Mouse (Mus musculus): ENCODE measurements around the gene Slc22a4.

- TF ChIP-seq POLR2A (IDR thresholded peaks at IDR 0.05; ENCODE audit: insufficient read depth, low read length) = no peak
- no peak for TF ChIP-seq CTCF (IDR thresholded peaks at IDR 0.05; ENCODE audit: low read depth, low read length)
- TF ChIP-seq EP300 (IDR thresholded peaks at IDR 0.05; ENCODE audit: insufficient read depth, low read depth, low read length) = no peak
Observed at GRCm38 (mm10) chr11:54028044-54028951, at the start of gene Slc22a4.

Data from ES-Bruce4 (cell line).